Mouse (Mus musculus) spleen, adult 2 months (tissue): ENCODE measurements around the gene Abca6.

Experiments
- CTCF ChIP-seq: fragments of 200-500 bp; IDR thresholded peaks from 2 replicates; pipeline ENCODE4 v1.5.1; 2011; ENCODE audit warnings: mild to moderate bottlenecking, inconsistent platforms; ENCODE audit not compliant: insufficient read depth, insufficient read length, insufficient replicate concordance; ENCODE audit errors: extremely low read depth
- POLR2A ChIP-seq: fragments of 200-500 bp; IDR thresholded peaks from 2 replicates; pipeline ENCODE4 v1.6.1; 2011; ENCODE audit warnings: low read depth, low read length, inconsistent platforms

DNA sequence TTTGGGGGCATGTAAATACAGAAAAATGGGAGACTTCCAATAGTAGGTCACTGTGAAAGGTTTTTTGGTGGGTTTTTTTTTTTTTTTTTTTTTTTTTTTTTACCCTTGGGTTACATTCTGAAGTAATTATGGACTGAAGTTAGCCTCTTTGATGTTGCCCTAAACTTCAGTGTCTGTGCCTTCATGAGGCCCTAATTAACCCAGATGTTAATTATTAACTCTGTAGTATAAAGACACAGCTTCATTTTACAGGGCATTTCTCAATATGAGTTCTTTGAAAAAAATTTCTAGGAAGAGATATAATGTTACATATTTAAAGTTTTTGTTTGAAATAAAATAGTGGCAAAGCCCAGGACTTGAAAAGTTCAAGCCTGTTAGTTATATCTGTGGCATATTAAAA lies 86.2 kb downstream of the Abca6 start:
- TF ChIP-seq CTCF, result no peak
- TF ChIP-seq POLR2A, result no peak
